Mouse (Mus musculus) lung, postnatal 14 days (tissue): Measurements from ENCODE around the gene Olfr1301.

ENCODE experiments used
- DNase-seq: peaks from one replicate; pipeline ENCODE4 v3.0.0; 2021

Olfr1301 gene

DNA sequence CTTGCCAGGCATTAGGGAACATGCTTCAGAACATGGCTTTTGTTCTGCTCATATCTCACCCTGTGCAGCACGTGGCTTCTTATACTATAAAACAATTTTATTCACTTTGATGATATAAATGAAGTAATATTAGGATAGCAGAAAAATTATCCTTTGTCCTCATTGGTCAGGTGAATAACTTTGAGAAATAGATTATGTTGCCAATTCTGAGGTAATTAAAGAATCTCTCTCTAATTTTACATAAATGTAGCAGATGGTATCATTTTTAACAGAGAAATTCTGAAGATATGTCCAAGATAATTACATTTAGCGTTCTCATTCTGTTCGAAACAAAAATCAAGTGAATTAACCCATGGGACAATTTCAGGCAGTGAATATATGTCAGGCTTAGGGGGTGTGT, at the start of gene Olfr1301:
Olfr1301 (plus strand) TSS at position 301 of the 400 bp plus-strand sequence.
- no peak for DNase-seq

DNA sequence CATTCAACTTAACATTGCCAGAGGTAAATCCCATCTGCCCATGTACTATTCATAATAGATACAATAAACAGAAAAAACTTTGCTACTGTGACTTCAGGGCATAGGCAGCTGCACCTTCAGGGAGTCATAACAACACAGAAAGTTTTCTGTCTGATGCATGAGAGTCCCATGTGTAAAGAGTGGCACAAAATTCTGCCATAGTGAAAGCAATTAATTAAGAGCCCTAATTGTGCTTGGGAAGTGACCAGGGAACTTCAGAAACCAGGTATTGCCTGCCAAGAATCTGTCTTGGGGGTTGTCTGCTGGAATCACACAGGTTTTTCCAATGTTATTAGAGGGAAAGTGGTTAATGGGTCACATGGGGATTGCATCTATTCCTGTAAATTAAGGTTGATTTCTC, 24.1 kb upstream of the Olfr1301 start:
- no peak for DNase-seq

DNA sequence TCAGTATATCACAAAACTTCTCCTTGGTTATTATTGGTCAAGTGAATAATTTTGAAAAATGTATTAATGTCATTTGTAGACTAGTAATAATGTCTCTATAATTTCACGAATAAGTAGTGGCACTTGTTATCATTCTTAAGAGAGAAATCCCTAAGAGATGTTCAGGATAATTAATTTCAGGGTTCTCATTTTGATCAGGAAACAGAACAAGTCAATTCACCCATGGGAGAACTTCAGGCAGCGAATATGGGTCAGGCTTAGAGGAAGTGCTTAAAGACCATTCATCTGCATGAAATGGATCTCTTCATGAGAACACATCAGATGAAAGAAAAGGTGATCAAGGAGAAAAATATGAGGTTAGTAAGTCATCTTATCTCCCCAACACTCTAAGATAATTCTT, 26.3 kb downstream of the Olfr1301 start, which contains the start of gene Olfr1302:
Olfr1302 (plus strand) TSS at position 301 of the 400 bp plus-strand sequence.
- no peak for DNase-seq
